Comparison of ENCODE assay signal across 21 mouse cellular contexts in genomic region chr2:126948231-126948630, GRCm38 (mm10). TPM values are rescaled to one million over a fixed set of nuclear protein-coding genes. Genes with fewer than 3 reads are reported as not detected.
DNase-seq lines count a peak whose midpoint lies in the region; ATAC-seq and TF ChIP-seq lines count a peak whose summit lies in the region.
"Had no signal": no experiment of that assay in that cellular context is flagged by ENCODE, and none has a peak within 500 bp of the region (broad histone marks: within the 10 kb centered on the region; RNA-seq: fewer than 3 reads in every experiment).

No protein-coding gene starts in this region.

- H3K36me3 ChIP-seq in liver, adult 2 months (ENCODE audit: control insufficient read depth, insufficient read depth, low read length): no peaks in the 10 kb centered on the region
- no peaks in the 10 kb centered on the region for H3K36me3 ChIP-seq in liver, embryonic 11.5 days (ENCODE audit: control insufficient read depth, insufficient read depth, low read length)
- no peaks in the 10 kb centered on the region for H3K36me3 ChIP-seq in ES-E14 (ENCODE audit: control insufficient read depth, insufficient read depth, low read length, poor library complexity, severe bottlenecking)
- no peaks in the 10 kb centered on the region for H3K36me3 ChIP-seq in intestine, embryonic 16.5 days (ENCODE audit: control insufficient read depth, insufficient read depth, low read length)
- H3K36me3 ChIP-seq in forebrain, embryonic 11.5 days (ENCODE audit: control insufficient read depth, insufficient read depth, low read length): no peaks in the 10 kb centered on the region
- H3K36me3 ChIP-seq: forebrain, embryonic 12.5 days; forebrain, embryonic 15.5 days; G1E; heart, embryonic 13.5 days; hindbrain, embryonic 12.5 days; hindbrain, embryonic 15.5 days had no signal

- H3K4me3 ChIP-seq in liver, adult 2 months (ENCODE audit: insufficient read depth, low read depth, low read length): no peak overlapping the region
- no peak overlapping the region for H3K4me3 ChIP-seq in liver, embryonic 11.5 days (ENCODE audit: low read depth, low read length)
- H3K4me3 ChIP-seq in ES-E14 (ENCODE audit: insufficient read depth in 1 of 2, low read depth in 1 of 2, low read length in 2 of 2, poor library complexity in 1 of 2, severe bottlenecking in 1 of 2): no peak overlapping the region
- H3K4me3 ChIP-seq in intestine, embryonic 16.5 days (ENCODE audit: low read length): no peak overlapping the region
- H3K4me3 ChIP-seq in forebrain, embryonic 11.5 days (ENCODE audit: low read depth, low read length): no peak overlapping the region
- H3K4me3 ChIP-seq: forebrain, embryonic 12.5 days; forebrain, embryonic 15.5 days; heart, embryonic 13.5 days; hindbrain, embryonic 12.5 days; hindbrain, embryonic 15.5 days had no signal

- H3K27ac ChIP-seq in liver, adult 2 months (replicated peaks; ENCODE audit: insufficient read depth, low read depth, low read length): no peak overlapping the region
- no peak overlapping the region for H3K27ac ChIP-seq in liver, embryonic 11.5 days (ENCODE audit: low read depth, low read length)
- peak overlapping the region; percentile 51; the same call in 1 of the 2 replicates for H3K27ac ChIP-seq in ES-E14 (ENCODE audit: insufficient read depth, low read depth, low read length, poor library complexity, severe bottlenecking)
- no peak overlapping the region for H3K27ac ChIP-seq in intestine, embryonic 16.5 days (ENCODE audit: low read length)
- no peak overlapping the region for H3K27ac ChIP-seq in forebrain, embryonic 11.5 days (ENCODE audit: low read depth, low read length)
- H3K27ac ChIP-seq: forebrain, embryonic 12.5 days; forebrain, embryonic 15.5 days; heart, embryonic 13.5 days; hindbrain, embryonic 12.5 days; hindbrain, embryonic 15.5 days had no signal

- H3K4me2 ChIP-seq in liver, embryonic 11.5 days: no peak overlapping the region
- H3K4me2 ChIP-seq in intestine, embryonic 16.5 days (ENCODE audit: low read depth, low read length): no peak overlapping the region
- H3K4me2 ChIP-seq in forebrain, embryonic 11.5 days (ENCODE audit: low read depth, low read length, severe bottlenecking): no peak overlapping the region
- H3K4me2 ChIP-seq: forebrain, embryonic 12.5 days; forebrain, embryonic 15.5 days; heart, embryonic 13.5 days; hindbrain, embryonic 12.5 days; hindbrain, embryonic 15.5 days had no signal

- H3K9me3 ChIP-seq in liver, embryonic 11.5 days (ENCODE audit: control insufficient read depth, low read length): no peaks in the 10 kb centered on the region
- H3K9me3 ChIP-seq in ES-E14 (ENCODE audit: control insufficient read depth, insufficient read depth, low read depth, low read length): no peaks in the 10 kb centered on the region
- no peaks in the 10 kb centered on the region for H3K9me3 ChIP-seq in intestine, embryonic 16.5 days (ENCODE audit: control insufficient read depth, low read length)
- H3K9me3 ChIP-seq in forebrain, embryonic 11.5 days (ENCODE audit: control insufficient read depth, low read length): no peaks in the 10 kb centered on the region
- H3K9me3 ChIP-seq: forebrain, embryonic 12.5 days; forebrain, embryonic 15.5 days; G1E; heart, embryonic 13.5 days; hindbrain, embryonic 12.5 days; hindbrain, embryonic 15.5 days had no signal

- no peak for TF ChIP-seq POLR2A in liver, adult 2 months (IDR thresholded peaks at IDR 0.05; ENCODE audit: extremely low read depth, insufficient read depth, low read length)

- no peak for ATAC-seq in liver, embryonic 11.5 days (replicated peaks; ENCODE audit: low FRiP score)
- peak; percentile 73 for ATAC-seq in intestine, embryonic 16.5 days
- no peak for ATAC-seq in forebrain, embryonic 11.5 days (replicated peaks; ENCODE audit: low FRiP score)
- ATAC-seq: forebrain, embryonic 15.5 days; Patski had no signal

- no peak for TF ChIP-seq CTCF in liver, adult 2 months (IDR thresholded peaks at IDR 0.05; ENCODE audit: low read depth, low read length)

- no peaks in the 10 kb centered on the region for H3K27me3 ChIP-seq in liver, adult 2 months (ENCODE audit: control insufficient read depth, insufficient read depth, low read length)
- H3K27me3 ChIP-seq in liver, embryonic 11.5 days (replicated peaks; ENCODE audit: control insufficient read depth, insufficient read depth, low read length): no peaks in the 10 kb centered on the region
- no peaks in the 10 kb centered on the region for H3K27me3 ChIP-seq in intestine, embryonic 16.5 days (replicated peaks; ENCODE audit: control insufficient read depth, insufficient read depth, low read length)
- no peaks in the 10 kb centered on the region for H3K27me3 ChIP-seq in forebrain, embryonic 11.5 days (ENCODE audit: control insufficient read depth, insufficient read depth, low read length)
- H3K27me3 ChIP-seq: forebrain, embryonic 12.5 days; forebrain, embryonic 15.5 days; heart, embryonic 13.5 days; hindbrain, embryonic 12.5 days; hindbrain, embryonic 15.5 days; Patski had no signal

- peak; percentile 68 for DNase-seq in liver, adult 2 months (ENCODE audit: extremely low read depth, low read depth, low spot score)
- no peak for DNase-seq in liver, embryonic 11.5 days (ENCODE audit: low spot score)
- DNase-seq in 3T3-L1 (ENCODE audit: low read depth, low spot score): peak; percentile 42
- no peak for DNase-seq in ES-E14 (ENCODE audit: low read depth, low spot score)
- DNase-seq in c-Kit-positive CD71-positive TER-119-positive erythroid progenitor cells, embryonic 14.5 days (ENCODE audit: low spot score): no peak
- no peak for DNase-seq in forebrain, embryonic 11.5 days (ENCODE audit: low spot score)
- no peak for DNase-seq in adrenal gland, postnatal 14 days
- DNase-seq: adrenal gland, postnatal 10 days; cerebellum, adult 11-12 months; cerebellum, adult 9-10 months; cerebellum, postnatal 14 days; gastrocnemius, postnatal 25 days; heart, adult 18-20 months had no signal

- H3K79me2 ChIP-seq in liver, adult 2 months (ENCODE audit: control insufficient read depth, insufficient read depth, low read length): no peaks in the 10 kb centered on the region

- WGBS in liver, adult 2 months: 57% methylated on average over 3 of the region's 3 CpGs
- WGBS in liver, embryonic 11.5 days: 74% methylated on average over 3 of the region's 3 CpGs
- WGBS in intestine, embryonic 16.5 days: 55% methylated on average over 3 of the region's 3 CpGs
- 88% methylated on average over 3 of the region's 3 CpGs for WGBS in forebrain, embryonic 11.5 days

- no peak overlapping the region for H3K9ac ChIP-seq in liver, adult 2 months (ENCODE audit: low read depth, low read length)
- no peak overlapping the region for H3K9ac ChIP-seq in liver, embryonic 11.5 days (ENCODE audit: low read depth, low read length)
- no peak overlapping the region for H3K9ac ChIP-seq in ES-E14 (ENCODE audit: insufficient read depth, low read depth, low read length, poor library complexity, severe bottlenecking)
- no peak overlapping the region for H3K9ac ChIP-seq in intestine, embryonic 16.5 days (ENCODE audit: low read depth, low read length)
- no peak overlapping the region for H3K9ac ChIP-seq in forebrain, embryonic 11.5 days (ENCODE audit: low read length)
- H3K9ac ChIP-seq: forebrain, embryonic 12.5 days; forebrain, embryonic 15.5 days; heart, embryonic 13.5 days; hindbrain, embryonic 12.5 days; hindbrain, embryonic 15.5 days had no signal

- peaks cover 12% of the 10 kb centered on the region for H3K4me1 ChIP-seq in liver, adult 2 months (ENCODE audit: control insufficient read depth, insufficient read depth, low read length)
- no peaks in the 10 kb centered on the region for H3K4me1 ChIP-seq in liver, embryonic 11.5 days (replicated peaks; ENCODE audit: control insufficient read depth, insufficient read depth, low read length)
- H3K4me1 ChIP-seq in ES-E14 (ENCODE audit: control insufficient read depth in 2 of 2, insufficient read depth in 2 of 2, low read length in 2 of 2, poor library complexity in 1 of 2): peaks cover 7 to 21% of the 10 kb centered on the region in 2 experiments
- peaks cover 4% of the 10 kb centered on the region; the same call in 1 of the 2 replicates for H3K4me1 ChIP-seq in intestine, embryonic 16.5 days (ENCODE audit: control insufficient read depth, insufficient read depth, low read length)
- no peaks in the 10 kb centered on the region for H3K4me1 ChIP-seq in forebrain, embryonic 11.5 days (replicated peaks; ENCODE audit: control insufficient read depth, insufficient read depth, low read length)
- H3K4me1 ChIP-seq: forebrain, embryonic 12.5 days; forebrain, embryonic 15.5 days; hindbrain, embryonic 12.5 days; hindbrain, embryonic 15.5 days had no signal

- in situ Hi-C loops in ES-E14 (cut with MboI; ENCODE audit: low sequenced_read_pairs in 2 of 2, unreplicated experiment in 2 of 2): no loop called here

TF ChIP-seq in ES-E14, 5 proteins besides CTCF, POLR2A, EP300 and RAD21:
- TF ChIP-seq CHD2 (IDR thresholded peaks at IDR 0.05; ENCODE audit: low read depth, low read length): no peak
- no peak for TF ChIP-seq MAFK (IDR thresholded peaks at IDR 0.05; ENCODE audit: insufficient read depth, low read depth, low read length)
- TF ChIP-seq ZC3H11A (IDR thresholded peaks at IDR 0.05; ENCODE audit: borderline replicate concordance, low read depth, low read length): no peak
- no peak for TF ChIP-seq HCFC1 (IDR thresholded peaks at IDR 0.05; ENCODE audit: borderline replicate concordance, insufficient read depth, low read length)
- no peak for TF ChIP-seq ZNF384 (IDR thresholded peaks at IDR 0.05; ENCODE audit: low read depth, low read length)

RNA-seq across cellular contexts. Expression of gene Sppl2a, which starts 15.2 kb away (rescaled TPM):
- total RNA-seq in liver, adult 2 months (2014; rRNA removed): 158 and 174 TPM in 2 replicates
- polyA plus RNA-seq in liver, adult 2 months (2012; rRNA removed): 33.3 and 37.6 TPM in 2 replicates
- polyA plus RNA-seq in liver, embryonic 11.5 days (2014; fragmentation: Nextera tagmentation; extraction: Ambion mirVana): 33.1 and 37.9 TPM in 2 replicates
- 15.2 and 18.3 TPM in 2 replicates for total RNA-seq in ES-E14 (2012; rRNA removed)
- 57.8 and 64.3 TPM in 2 replicates for polyA plus RNA-seq in intestine, embryonic 16.5 days (2015; fragmentation: Nextera tagmentation; extraction: Ambion mirVana)
- polyA plus RNA-seq in forebrain, embryonic 11.5 days (2014; fragmentation: Nextera tagmentation; extraction: Ambion mirVana): 35.2 and 39.3 TPM in 2 replicates
- 59.1 and 64.9 TPM in 2 replicates for total RNA-seq in adrenal gland, postnatal 14 days (2021)

Comparison
In these comparisons a context has a peak if more than half of its experiments do, and no peak if none do; other contexts are left out.
1. DNase-seq: peak in liver, adult 2 months (single experiment) and 3T3-L1 (single experiment); none in liver, embryonic 11.5 days (single experiment), ES-E14 (single experiment), c-Kit-positive CD71-positive TER-119-positive erythroid progenitor cells, embryonic 14.5 days (single experiment), forebrain, embryonic 11.5 days (single experiment) and adrenal gland, postnatal 14 days (single experiment).